Mouse (Mus musculus): ENCODE results near the gene Eif2b2. TPM values are rescaled to one million over a fixed set of nuclear protein-coding genes. Genes with fewer than 3 reads are reported as not detected.
A peak's percentile ranks its signal among the peaks of the same experiment; 100 is the strongest.

Eif2b2 gene
- total RNA-seq, 2 experiments from 2014 or later: 51.0 to 54.7 TPM

GRCm38 (mm10) chr12:85227876-85228599 lies 8.8 kb downstream of the Eif2b2 start:
- intact Hi-C loops (cut with DNase I): no loop called here

GRCm38 (mm10) chr12:85233376-85234358 lies 14.4 kb downstream of the Eif2b2 start:
- DNase-seq: no peak
- intact Hi-C loops (cut with DNase I): loop anchor here (5.0 kb wide), 1 partner anchor 66 kb away; no protein-coding TSS in a partner anchor

More at GRCm38 (mm10) chr12:85227876-85228599, 8.8 kb downstream of the Eif2b2 start:
- DNase-seq: no peak

- intact Hi-C loops (cut with DNase I): no loop called here
- no peak for DNase-seq
Observed at GRCm38 (mm10) chr12:85237553-85237952, 18.3 kb downstream of the Eif2b2 start.

GRCm38 (mm10) chr12:85252083-85252482 lies 32.8 kb downstream of the Eif2b2 start:
- no peak for DNase-seq
- intact Hi-C loops (cut with DNase I): no loop called here

- no peak for DNase-seq
- intact Hi-C loops (cut with DNase I): no loop called here
Observed at GRCm38 (mm10) chr12:85256074-85256751, 36.9 kb downstream of the Eif2b2 start.

GRCm38 (mm10) chr12:85257008-85257639 lies 37.8 kb downstream of the Eif2b2 start:
- intact Hi-C loops (cut with DNase I): no loop called here
- no peak for DNase-seq

- intact Hi-C loops (cut with DNase I): no loop called here
- DNase-seq: no peak
Observed at GRCm38 (mm10) chr12:85262489-85262888, 43.2 kb downstream of the Eif2b2 start.

GRCm38 (mm10) chr12:85263190-85263589 lies 43.9 kb downstream of the Eif2b2 start:
- DNase-seq: no peak
- intact Hi-C loops (cut with DNase I): no loop called here

GRCm38 (mm10) chr12:85264531-85264930 lies 45.2 kb downstream of the Eif2b2 start:
- intact Hi-C loops (cut with DNase I): no loop called here
- no peak for DNase-seq

- no peak for DNase-seq
- intact Hi-C loops (cut with DNase I): no loop called here
Observed at GRCm38 (mm10) chr12:85264940-85265339, 45.7 kb downstream of the Eif2b2 start.

GRCm38 (mm10) chr12:85266248-85266647 lies 47.0 kb downstream of the Eif2b2 start:
- no peak for DNase-seq
- intact Hi-C loops (cut with DNase I): no loop called here

GRCm38 (mm10) chr12:85269821-85270220 lies 50.5 kb downstream of the Eif2b2 start:
- intact Hi-C loops (cut with DNase I): no loop called here
- no peak for DNase-seq

- intact Hi-C loops (cut with DNase I): no loop called here
Observed at GRCm38 (mm10) chr12:85270319-85270718, 51.0 kb downstream of the Eif2b2 start, which contains the start of gene Mlh3. Gene Mlh3 (minus strand): TSS chr12:85270599.

GRCm38 (mm10) chr12:85271132-85271842 lies 52.0 kb downstream of the Eif2b2 start:
- DNase-seq: no peak

More at GRCm38 (mm10) chr12:85270319-85270718, 51.0 kb downstream of the Eif2b2 start, which contains the start of gene Mlh3:
- DNase-seq: peak; percentile 67 to 70

GRCm38 (mm10) chr12:85271843-85272206 lies 52.5 kb downstream of the Eif2b2 start:
- no peak for DNase-seq
- intact Hi-C loops (cut with DNase I): no loop called here

More at GRCm38 (mm10) chr12:85271132-85271842, 52.0 kb downstream of the Eif2b2 start:
- intact Hi-C loops (cut with DNase I): no loop called here

- DNase-seq: no peak
- intact Hi-C loops (cut with DNase I): no loop called here
Observed at GRCm38 (mm10) chr12:85273508-85273907, 54.2 kb downstream of the Eif2b2 start.

All from gastrocnemius, postnatal 36 days (tissue).